Mouse (Mus musculus): Measurements from ENCODE around the gene Scrn3. TPM values are rescaled to one million over a fixed set of nuclear protein-coding genes. Genes with fewer than 3 reads are reported as not detected.

Scrn3 gene
- polyA plus RNA-seq, 1 experiment: 30.1 TPM

GRCm38 (mm10) chr2:73322991-73323390 lies 10.6 kb downstream of the Scrn3 start:
- no peak overlapping the region for H3K27ac ChIP-seq (replicated peaks; ENCODE audit: low read depth, low read length)
- no peak overlapping the region for H3K4me3 ChIP-seq (ENCODE audit: insufficient read depth, low read depth, low read length)
- H3K4me1 ChIP-seq (ENCODE audit: control insufficient read depth, insufficient read depth, insufficient read length, low read length): no peaks in the 10 kb centered on the region; the same call in 1 of the 2 replicates

- H3K27ac ChIP-seq (replicated peaks; ENCODE audit: low read depth, low read length): no peak overlapping the region
- H3K4me1 ChIP-seq (ENCODE audit: control insufficient read depth, insufficient read depth, insufficient read length, low read length): no peaks in the 10 kb centered on the region; the same call in 1 of the 2 replicates
- no peak overlapping the region for H3K4me3 ChIP-seq (ENCODE audit: insufficient read depth, low read depth, low read length)
These were observed 13.5 kb downstream of the Scrn3 start for GRCm38 (mm10) chr2:73325871-73326270.

- H3K4me3 ChIP-seq (ENCODE audit: insufficient read depth, low read depth, low read length): no peak overlapping the region
- no peaks in the 10 kb centered on the region for H3K4me1 ChIP-seq (ENCODE audit: control insufficient read depth, insufficient read depth, insufficient read length, low read length)
- no peak overlapping the region for H3K27ac ChIP-seq (replicated peaks; ENCODE audit: low read depth, low read length)
These were observed 23.5 kb downstream of the Scrn3 start for GRCm38 (mm10) chr2:73335949-73336348.

GRCm38 (mm10) chr2:73338415-73338814 lies 26.0 kb downstream of the Scrn3 start:
- no peak overlapping the region for H3K27ac ChIP-seq (replicated peaks; ENCODE audit: low read depth, low read length)
- H3K4me1 ChIP-seq (ENCODE audit: control insufficient read depth, insufficient read depth, insufficient read length, low read length): no peaks in the 10 kb centered on the region
- H3K4me3 ChIP-seq (ENCODE audit: insufficient read depth, low read depth, low read length): no peak overlapping the region

GRCm38 (mm10) chr2:73343701-73344100 lies 31.3 kb downstream of the Scrn3 start:
- H3K4me3 ChIP-seq (ENCODE audit: insufficient read depth, low read depth, low read length): no peak overlapping the region
- H3K4me1 ChIP-seq (ENCODE audit: control insufficient read depth, insufficient read depth, insufficient read length, low read length): no peaks in the 10 kb centered on the region
- no peak overlapping the region for H3K27ac ChIP-seq (replicated peaks; ENCODE audit: low read depth, low read length)

GRCm38 (mm10) chr2:73345204-73345603 lies 32.8 kb downstream of the Scrn3 start:
- Histone ChIP-seq H3K4me3 (ENCODE audit: insufficient read depth, low read depth, low read length) (no peak overlapping the region), H3K27ac (replicated peaks; ENCODE audit: low read depth, low read length) (no peak overlapping the region), H3K4me1 (ENCODE audit: control insufficient read depth, insufficient read depth, insufficient read length, low read length) (no peaks in the 10 kb centered on the region)

GRCm38 (mm10) chr2:73346345-73347086 lies 34.1 kb downstream of the Scrn3 start:
- H3K4me3 ChIP-seq (ENCODE audit: insufficient read depth, low read depth, low read length): no peak overlapping the region
- H3K4me1 ChIP-seq (ENCODE audit: control insufficient read depth, insufficient read depth, insufficient read length, low read length): no peaks in the 10 kb centered on the region
- H3K27ac ChIP-seq (replicated peaks; ENCODE audit: low read depth, low read length): no peak overlapping the region

- no peak overlapping the region for H3K27ac ChIP-seq (replicated peaks; ENCODE audit: low read depth, low read length)
- no peak overlapping the region for H3K4me3 ChIP-seq (ENCODE audit: insufficient read depth, low read depth, low read length)
- H3K4me1 ChIP-seq (ENCODE audit: control insufficient read depth, insufficient read depth, insufficient read length, low read length): no peaks in the 10 kb centered on the region
These were observed 34.7 kb downstream of the Scrn3 start for GRCm38 (mm10) chr2:73347136-73347535.

- H3K27ac ChIP-seq (replicated peaks; ENCODE audit: low read depth, low read length): no peak overlapping the region
- no peaks in the 10 kb centered on the region for H3K4me1 ChIP-seq (ENCODE audit: control insufficient read depth, insufficient read depth, insufficient read length, low read length)
- no peak overlapping the region for H3K4me3 ChIP-seq (ENCODE audit: insufficient read depth, low read depth, low read length)
These were observed 35.4 kb downstream of the Scrn3 start for GRCm38 (mm10) chr2:73347766-73348165.

GRCm38 (mm10) chr2:73348221-73348620 lies 35.8 kb downstream of the Scrn3 start:
- H3K4me1 ChIP-seq (ENCODE audit: control insufficient read depth, insufficient read depth, insufficient read length, low read length): no peaks in the 10 kb centered on the region
- H3K4me3 ChIP-seq (ENCODE audit: insufficient read depth, low read depth, low read length): no peak overlapping the region
- H3K27ac ChIP-seq (replicated peaks; ENCODE audit: low read depth, low read length): no peak overlapping the region

- Histone ChIP-seq H3K4me3 (ENCODE audit: insufficient read depth, low read depth, low read length) (no peak overlapping the region), H3K27ac (replicated peaks; ENCODE audit: low read depth, low read length) (no peak overlapping the region), H3K4me1 (ENCODE audit: control insufficient read depth, insufficient read depth, insufficient read length, low read length) (no peaks in the 10 kb centered on the region)
These were observed 39.1 kb downstream of the Scrn3 start for GRCm38 (mm10) chr2:73351496-73351895.

GRCm38 (mm10) chr2:73351927-73352374 lies 39.5 kb downstream of the Scrn3 start:
- no peak overlapping the region for H3K4me3 ChIP-seq (ENCODE audit: insufficient read depth, low read depth, low read length)

GRCm38 (mm10) chr2:73357004-73357403 lies 44.6 kb downstream of the Scrn3 start:
- Histone ChIP-seq H3K4me3 (ENCODE audit: insufficient read depth, low read depth, low read length) (no peak overlapping the region), H3K4me1 (ENCODE audit: control insufficient read depth, insufficient read depth, insufficient read length, low read length) (no peaks in the 10 kb centered on the region), H3K27ac (replicated peaks; ENCODE audit: low read depth, low read length) (no peak overlapping the region)

More at GRCm38 (mm10) chr2:73351927-73352374, 39.5 kb downstream of the Scrn3 start:
- Histone ChIP-seq H3K4me1 (ENCODE audit: control insufficient read depth, insufficient read depth, insufficient read length, low read length) (no peaks in the 10 kb centered on the region), H3K27ac (replicated peaks; ENCODE audit: low read depth, low read length) (no peak overlapping the region)

GRCm38 (mm10) chr2:73359941-73360340 lies 47.5 kb downstream of the Scrn3 start:
- H3K4me1 ChIP-seq (ENCODE audit: control insufficient read depth, insufficient read depth, insufficient read length, low read length): no peaks in the 10 kb centered on the region
- no peak overlapping the region for H3K4me3 ChIP-seq (ENCODE audit: insufficient read depth, low read depth, low read length)
- H3K27ac ChIP-seq (replicated peaks; ENCODE audit: low read depth, low read length): no peak overlapping the region

- H3K4me1 ChIP-seq (ENCODE audit: control insufficient read depth, insufficient read depth, insufficient read length, low read length): no peaks in the 10 kb centered on the region
- no peak overlapping the region for H3K27ac ChIP-seq (replicated peaks; ENCODE audit: low read depth, low read length)
- H3K4me3 ChIP-seq (ENCODE audit: insufficient read depth, low read depth, low read length): no peak overlapping the region
These were observed 48.1 kb downstream of the Scrn3 start for GRCm38 (mm10) chr2:73360536-73360935.

GRCm38 (mm10) chr2:73363448-73363847 lies 51.0 kb downstream of the Scrn3 start:
- Histone ChIP-seq H3K4me3 (ENCODE audit: insufficient read depth, low read depth, low read length) (no peak overlapping the region), H3K4me1 (ENCODE audit: control insufficient read depth, insufficient read depth, insufficient read length, low read length) (no peaks in the 10 kb centered on the region), H3K27ac (replicated peaks; ENCODE audit: low read depth, low read length) (no peak overlapping the region)

Data from brown adipose tissue, adult 24 weeks (tissue).